Mouse (Mus musculus): ENCODE measurements around the gene Fam71a. TPM values are rescaled to one million over a fixed set of nuclear protein-coding genes. Genes with fewer than 3 reads are reported as not detected.

Fam71a gene
- polyA plus RNA-seq, 1 experiment from 2014 or later: not detected

Other genes with a start within 250 kb of the Fam71a start
- gene Angel2, start 239.7 kb downstream of the Fam71a start, polyA plus RNA-seq (2015; fragmentation: Nextera tagmentation; extraction: Ambion mirVana): 64.6 and 67.6 TPM in 2 replicates
- 84.1 and 88.7 TPM in 2 replicates for gene Vash2, start 185.5 kb downstream of the Fam71a start, polyA plus RNA-seq (2015; fragmentation: Nextera tagmentation; extraction: Ambion mirVana)
- gene Flvcr1, start 138.7 kb downstream of the Fam71a start, polyA plus RNA-seq (2015; fragmentation: Nextera tagmentation; extraction: Ambion mirVana): 6.9 and 8.1 TPM in 2 replicates
- not detected in 2 replicates for gene Spata45, start 128.2 kb downstream of the Fam71a start, polyA plus RNA-seq (2015; fragmentation: Nextera tagmentation; extraction: Ambion mirVana)
- gene Tatdn3, start 101.9 kb downstream of the Fam71a start, polyA plus RNA-seq (2015; fragmentation: Nextera tagmentation; extraction: Ambion mirVana): 10.3 and 12.6 TPM in 2 replicates
- gene Nsl1, start 101.8 kb downstream of the Fam71a start, polyA plus RNA-seq (2015; fragmentation: Nextera tagmentation; extraction: Ambion mirVana): 9.7 and 10.5 TPM in 2 replicates
- gene Batf3, start 67.0 kb downstream of the Fam71a start, polyA plus RNA-seq (2015; fragmentation: Nextera tagmentation; extraction: Ambion mirVana): 1.6 and 1.9 TPM in 2 replicates
- gene Atf3, start 53.2 kb upstream of the Fam71a start, polyA plus RNA-seq (2015; fragmentation: Nextera tagmentation; extraction: Ambion mirVana): 1.1 and 1.5 TPM in 2 replicates
- gene Nenf, start 153.4 kb upstream of the Fam71a start, polyA plus RNA-seq (2015; fragmentation: Nextera tagmentation; extraction: Ambion mirVana): 100 and 106 TPM in 2 replicates
- gene Tmem206, start 161.1 kb upstream of the Fam71a start, polyA plus RNA-seq (2015; fragmentation: Nextera tagmentation; extraction: Ambion mirVana): 53.1 and 54.0 TPM in 2 replicates
- gene Ppp2r5a, start 238.5 kb upstream of the Fam71a start, polyA plus RNA-seq (2015; fragmentation: Nextera tagmentation; extraction: Ambion mirVana): 10.5 and 10.6 TPM in 2 replicates